Mouse (Mus musculus) CD4-positive, CD25-positive, alpha-beta regulatory T cell, adult 2 months (primary cell): Measurements from ENCODE around the gene Sap30bp.

Source experiments
- DNase-seq: peaks from one replicate; pipeline ENCODE4 v3.0.0-alpha.2; 2012; ENCODE audit warnings: low read depth, low spot score

Gene Sap30bp

DNA sequence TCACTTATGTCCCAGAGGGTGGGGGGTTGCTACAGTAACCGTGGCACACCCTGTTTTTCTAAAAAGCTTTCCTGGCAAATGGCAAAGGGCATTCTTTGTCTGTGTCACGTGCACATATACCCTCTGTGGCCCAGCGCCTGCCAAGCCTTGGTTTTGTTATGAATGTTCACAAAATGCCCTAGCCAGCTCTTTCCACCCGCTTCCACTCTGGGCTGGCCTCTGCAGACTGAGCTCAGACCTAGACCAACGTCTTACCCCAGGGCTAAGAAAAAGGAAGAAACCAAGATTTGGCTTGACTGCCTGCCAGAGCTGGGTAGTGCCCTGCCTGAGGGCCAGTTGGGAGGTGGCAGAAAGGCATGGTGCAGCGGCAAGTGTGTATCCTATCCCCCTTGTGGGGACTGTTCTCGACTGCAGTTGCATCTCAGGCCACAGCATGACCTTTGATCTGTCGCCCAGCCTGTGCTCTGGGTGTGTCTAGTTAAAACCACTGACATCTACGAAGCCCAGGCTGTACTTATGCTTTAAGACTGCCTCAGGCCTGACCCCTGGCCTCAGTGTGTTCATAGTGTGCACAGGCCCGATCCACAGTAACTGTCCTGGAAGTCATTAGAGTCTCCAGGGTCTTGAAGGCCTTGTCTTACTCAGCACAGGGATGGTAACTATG is 22.2 kb downstream of the Sap30bp start:
- DNase-seq, result no peak

DNA sequence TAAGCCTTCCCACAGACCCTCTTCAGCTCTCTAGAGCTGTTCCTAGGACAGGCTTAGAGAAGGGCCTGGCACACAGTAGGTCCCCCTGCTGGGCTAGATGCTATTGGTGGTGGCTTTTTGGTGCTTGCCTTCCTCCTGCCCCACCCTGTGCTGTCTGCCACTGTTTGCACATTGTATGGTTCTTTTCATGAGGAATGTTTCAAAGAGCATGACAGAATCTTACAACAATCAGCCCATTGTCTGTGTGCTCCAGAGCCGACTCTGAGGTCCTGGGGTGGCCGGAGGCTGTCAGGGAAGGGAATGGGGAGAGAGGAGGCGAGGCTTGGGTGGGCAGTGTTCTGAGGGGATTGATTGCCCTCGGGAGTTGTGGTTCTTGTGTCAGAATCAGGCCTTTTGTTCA is 23.4 kb downstream of the Sap30bp start:
- DNase-seq, result no peak

DNA sequence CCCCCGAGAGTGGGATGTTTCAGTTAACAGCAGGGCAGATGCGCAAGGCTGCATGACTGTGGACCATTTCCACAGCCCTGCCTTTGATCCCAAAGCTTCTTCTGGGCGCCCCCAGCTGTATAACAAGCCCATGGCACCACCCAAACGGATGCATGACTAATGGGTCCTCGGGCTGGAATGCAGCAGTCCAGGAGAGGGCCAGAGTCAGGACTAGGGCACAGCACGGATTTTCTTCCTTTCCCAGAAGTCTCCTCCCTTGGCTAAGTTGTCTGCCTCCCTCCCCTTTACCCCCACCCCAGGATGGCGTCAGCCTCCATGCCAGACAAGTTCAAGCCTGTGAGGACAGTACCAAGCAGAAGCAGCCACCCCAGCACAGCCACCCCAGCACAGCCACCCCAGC is 24.9 kb downstream of the Sap30bp start:
- DNase-seq, result no peak

DNA sequence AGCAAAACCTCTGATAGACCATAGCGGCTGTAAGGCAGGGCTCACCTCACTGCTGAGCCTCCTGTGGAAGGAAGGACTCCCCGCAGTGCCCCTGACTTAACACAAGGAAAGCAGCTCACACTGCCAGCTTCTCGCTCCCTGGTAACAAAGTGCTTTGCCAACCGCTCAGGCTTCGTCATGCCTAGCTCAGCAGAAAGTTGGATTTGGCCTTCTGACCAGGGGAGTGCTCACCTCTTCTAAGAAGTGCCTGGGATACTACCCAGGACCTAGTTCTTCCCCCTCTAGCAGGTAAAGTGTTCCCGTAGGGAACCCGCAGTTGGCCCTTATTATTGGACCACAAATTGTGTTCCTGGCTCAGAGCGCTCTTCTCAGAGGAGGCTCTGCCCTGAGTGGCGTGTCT is 25.9 kb downstream of the Sap30bp start:
- DNase-seq, result no peak

DNA sequence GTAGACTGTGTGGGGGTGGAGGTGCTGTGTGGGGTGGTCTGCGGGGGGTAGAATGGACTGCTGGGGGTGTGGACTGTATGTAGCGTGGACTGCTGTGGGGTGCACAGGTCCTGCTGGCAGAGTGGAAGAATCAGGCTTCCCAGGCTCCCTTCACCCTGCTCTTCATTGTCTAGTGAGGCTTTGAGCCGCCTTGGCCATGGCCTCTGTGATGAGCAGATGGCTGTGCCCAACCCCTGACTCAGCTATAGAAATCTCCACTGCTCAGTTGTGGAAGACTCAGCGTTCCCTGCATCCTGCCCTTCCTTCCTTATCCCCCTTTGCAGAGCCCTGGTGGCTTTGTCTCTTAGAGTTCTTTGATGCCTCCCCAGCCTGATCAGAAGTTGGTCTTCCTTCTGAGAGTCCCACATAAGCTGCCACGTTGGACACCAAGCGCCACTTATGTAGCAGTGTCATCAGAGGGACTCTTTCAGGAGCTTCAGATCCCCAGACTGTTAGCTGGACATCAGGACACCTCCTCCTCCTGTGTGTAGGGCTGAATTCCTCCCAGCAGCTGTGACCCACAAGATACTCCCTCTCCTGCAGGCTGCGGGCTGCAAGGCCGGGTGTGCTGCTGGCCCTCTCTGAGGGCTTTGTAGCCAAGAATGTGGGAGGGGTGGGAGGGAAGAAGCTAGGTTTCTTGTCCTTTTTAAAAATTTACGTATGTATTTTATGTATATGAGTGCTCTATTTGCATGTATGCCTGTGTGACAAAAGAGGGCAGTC is 29.8 kb downstream of the Sap30bp start:
- no peak for DNase-seq

DNA sequence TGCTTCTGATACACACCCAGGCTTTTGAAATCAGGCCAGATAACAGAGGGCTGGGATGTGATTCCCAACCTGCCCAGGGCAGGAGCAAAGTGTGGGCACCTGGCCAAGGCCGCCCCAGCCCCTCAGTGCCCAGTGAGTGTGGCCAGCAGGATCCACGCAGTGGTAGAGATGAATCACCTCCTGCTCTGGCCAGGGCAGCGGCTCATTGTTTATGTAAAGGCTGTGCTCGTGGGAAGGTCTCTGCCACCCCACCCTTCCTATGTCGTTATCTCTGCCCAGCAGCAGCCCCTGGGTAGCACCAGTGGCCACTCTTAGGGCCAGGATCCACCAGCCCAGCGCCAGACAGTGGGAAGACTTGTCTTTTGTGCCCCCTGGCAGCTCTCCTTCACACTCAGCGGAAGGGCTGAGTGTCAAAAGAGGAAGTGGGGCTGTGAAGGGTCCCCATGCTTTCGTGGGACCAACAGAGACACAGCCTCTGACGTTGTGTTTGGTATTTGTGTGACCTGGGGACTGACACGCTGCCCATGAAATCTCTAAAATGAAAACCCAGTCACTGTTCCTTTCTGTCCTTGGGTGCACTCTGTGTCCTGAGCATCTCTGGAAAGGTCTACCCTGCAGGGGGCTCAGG is 32.0 kb downstream of the Sap30bp start:
- no peak for DNase-seq

DNA sequence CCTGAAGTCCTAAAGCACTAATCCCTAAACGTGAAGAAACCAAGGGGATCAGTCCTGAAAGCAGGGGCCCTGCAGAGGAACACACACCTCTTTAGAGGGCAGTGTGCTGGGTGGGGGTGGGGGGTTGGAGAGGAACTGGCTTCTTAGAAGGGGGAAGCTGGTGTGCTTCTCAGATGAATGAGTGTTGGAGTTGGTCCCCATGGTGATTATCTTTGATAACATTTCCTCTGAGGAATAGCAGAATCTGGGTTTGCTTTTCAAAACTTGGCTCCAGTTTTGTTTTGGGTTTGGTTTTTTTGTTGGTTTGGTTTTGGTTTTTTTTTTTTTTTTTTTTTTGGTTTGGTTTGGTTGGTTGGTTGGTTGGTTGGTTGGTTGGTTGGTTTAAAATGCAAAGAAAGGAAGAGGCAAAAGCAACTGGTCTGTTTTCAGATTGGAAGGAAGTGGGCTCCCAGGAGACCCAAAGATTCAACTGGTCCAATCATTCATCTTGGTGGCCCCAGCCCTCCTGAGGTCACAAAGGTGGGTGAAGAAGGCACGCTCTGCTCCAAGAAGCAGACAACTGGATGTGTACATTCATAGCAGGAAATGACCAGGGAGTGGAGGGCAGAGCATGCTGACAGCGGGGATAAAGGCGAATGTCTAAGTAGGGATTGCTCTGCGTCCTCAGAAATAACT is 35.8 kb downstream of the Sap30bp start:
- no peak for DNase-seq

DNA sequence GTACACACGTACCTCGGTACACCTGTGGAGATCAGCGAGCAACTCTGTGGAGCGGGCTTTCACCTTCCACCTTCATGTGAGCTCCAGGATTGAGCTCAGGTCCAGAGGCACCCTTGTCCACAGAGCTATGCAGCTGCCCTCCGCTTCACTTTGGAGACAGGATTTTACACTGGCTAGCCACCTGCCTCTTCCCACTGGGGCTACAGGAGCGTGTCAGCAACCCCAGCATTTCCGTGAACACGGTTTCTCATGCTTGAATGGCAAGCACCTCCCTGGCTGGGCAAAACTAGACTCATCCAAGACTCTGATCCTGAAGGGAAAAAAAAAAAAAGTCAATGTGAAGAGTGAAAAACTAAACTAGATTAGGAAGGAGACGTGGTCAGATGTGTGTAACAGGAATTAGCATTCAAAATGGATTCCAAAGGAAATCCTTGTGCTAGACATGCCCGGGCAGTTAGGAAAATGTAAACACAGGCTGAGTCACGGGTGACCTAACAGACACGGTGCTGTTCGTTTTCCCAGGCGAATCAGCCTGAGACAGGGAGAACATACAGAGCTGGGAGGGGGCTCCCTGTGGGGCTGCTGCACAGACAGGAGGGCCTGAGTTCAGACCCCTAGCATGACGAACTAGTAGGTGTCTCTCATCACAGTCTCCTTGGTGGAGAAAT is 37.1 kb downstream of the Sap30bp start:
- no peak for DNase-seq

DNA sequence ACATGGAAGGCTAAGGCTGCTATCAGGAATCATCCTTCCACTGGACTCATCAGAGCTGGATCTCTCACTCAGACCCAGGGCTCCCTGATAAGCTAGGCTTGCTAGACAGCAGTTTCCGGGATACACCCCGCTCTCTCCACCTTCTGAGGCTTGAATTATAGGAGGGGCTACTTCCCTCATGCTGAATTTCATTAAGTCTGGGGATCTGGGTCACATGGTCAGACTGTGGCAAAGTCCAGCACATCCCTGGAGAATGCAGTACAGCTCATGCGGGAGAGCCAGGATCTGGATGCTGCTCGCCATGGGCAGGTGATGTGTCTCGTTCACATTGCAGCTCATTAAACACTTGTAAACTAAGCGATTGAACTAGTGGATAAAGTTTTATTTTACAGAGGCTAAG is 37.9 kb downstream of the Sap30bp start:
- no peak for DNase-seq

DNA sequence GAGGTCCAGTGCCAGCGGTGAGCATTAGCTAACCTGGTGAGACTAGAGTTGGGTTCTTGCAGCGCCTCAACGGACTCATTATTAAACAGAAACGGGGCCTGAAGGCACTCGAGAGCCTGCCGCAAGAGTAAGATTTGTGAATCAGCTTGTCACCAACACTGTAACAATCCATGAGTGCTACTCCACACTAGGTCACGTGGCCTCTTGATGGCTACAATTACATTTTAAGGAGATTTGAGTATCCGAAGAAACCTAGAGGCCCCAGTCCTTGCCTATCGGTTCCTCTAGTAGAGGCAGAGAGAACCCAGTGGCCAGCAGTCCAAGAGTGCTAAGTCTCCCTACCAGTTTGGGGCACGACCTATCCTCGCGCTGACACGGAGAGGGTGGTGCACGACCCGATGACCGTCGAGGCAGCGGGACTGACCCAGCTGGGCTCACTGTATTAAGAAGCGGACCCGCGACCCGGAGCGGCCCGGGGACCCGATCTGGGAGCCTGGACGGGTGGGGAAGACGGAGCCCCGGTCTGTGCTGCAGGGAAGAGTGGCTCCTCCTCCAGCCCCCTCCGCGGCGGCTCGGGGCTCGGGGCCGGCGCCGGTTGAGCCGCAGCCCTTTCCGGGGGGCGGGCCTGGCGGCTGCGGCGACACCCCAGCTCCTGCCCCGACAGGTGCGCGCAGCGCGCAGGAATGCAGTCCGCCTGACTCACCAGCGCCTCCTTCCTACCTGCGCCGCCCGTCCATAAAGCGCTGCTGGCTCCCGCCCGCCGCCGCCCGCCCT is 41.4 kb downstream of the Sap30bp start, which contains the start of gene Itgb4:
Itgb4 (plus strand) TSS at position 401 of the 774 bp plus-strand sequence.
- DNase-seq, result peak; percentile 62

DNA sequence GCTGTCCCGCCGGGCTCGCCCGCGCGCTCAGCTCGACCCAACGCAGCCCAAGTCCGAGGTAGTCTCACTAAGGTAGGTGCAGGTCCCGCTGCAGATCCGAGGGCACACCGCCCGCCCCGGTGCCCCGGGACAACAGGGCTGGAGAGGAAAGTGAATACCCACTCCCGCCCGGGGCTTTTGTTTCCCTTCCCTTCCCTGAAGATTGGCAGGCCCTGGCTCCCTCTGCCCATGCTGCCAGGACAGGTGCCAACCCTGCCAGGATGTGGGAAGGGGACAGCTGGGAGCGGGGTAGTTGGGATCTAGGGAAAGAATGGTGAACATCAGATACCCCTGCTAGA is 42.0 kb downstream of the Sap30bp start:
- no peak for DNase-seq

DNA sequence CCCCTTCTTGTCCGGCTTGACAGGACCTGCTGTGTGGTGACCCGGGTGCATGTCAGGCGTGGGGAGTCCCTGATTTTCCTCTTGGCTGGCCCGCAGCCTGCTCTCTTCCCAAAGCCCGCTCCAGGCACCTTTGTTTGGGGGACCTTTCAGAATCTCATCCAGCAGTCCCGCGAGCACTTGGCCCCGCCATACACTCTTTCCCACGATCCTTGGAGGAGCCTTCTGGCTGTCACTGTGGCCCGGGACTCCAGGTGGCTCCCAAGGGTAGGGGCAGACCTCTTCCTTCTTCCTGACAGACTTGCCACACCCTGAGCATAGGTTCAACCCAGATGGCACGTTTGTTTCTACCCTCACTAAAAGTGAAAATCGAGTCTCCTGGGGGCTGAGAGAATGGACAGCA is 42.5 kb downstream of the Sap30bp start:
- DNase-seq, result no peak

DNA sequence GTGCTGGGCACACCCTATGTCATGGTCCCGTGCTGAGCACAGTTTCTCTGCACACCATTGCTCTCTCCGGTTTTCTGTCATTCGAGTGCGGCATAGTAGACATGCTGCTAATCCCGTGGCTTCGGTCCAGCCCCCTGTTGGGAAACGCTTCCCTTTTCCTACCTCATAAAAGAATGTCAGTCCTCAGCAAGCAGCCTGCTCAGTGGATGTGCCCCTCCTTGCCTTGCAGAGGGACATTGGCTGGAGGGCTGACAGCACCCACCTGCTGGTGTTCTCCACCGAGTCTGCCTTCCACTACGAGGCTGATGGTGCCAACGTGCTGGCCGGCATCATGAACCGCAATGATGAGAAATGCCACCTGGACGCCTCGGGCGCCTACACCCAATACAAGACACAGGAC is 49.4 kb downstream of the Sap30bp start:
- DNase-seq, result no peak

DNA sequence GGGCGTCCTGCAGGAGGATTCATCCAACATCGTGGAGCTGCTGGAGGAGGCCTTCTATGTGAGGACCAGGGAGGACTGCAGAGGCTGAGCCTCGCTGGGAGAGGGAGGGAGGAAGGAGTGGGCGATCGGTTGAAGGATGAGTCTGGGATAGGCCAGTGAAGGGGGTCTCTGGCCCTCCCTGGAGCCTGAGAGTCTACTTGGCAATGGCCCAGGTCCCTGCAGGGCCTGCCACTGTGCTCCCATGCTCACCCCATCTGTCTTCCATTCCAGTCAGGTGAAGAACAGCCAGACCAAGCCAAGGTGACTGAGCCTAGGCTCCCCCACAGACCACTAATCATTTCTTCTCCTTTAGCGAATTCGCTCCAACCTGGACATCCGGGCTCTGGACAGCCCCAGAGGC is 50.2 kb downstream of the Sap30bp start:
- DNase-seq, result no peak

DNA sequence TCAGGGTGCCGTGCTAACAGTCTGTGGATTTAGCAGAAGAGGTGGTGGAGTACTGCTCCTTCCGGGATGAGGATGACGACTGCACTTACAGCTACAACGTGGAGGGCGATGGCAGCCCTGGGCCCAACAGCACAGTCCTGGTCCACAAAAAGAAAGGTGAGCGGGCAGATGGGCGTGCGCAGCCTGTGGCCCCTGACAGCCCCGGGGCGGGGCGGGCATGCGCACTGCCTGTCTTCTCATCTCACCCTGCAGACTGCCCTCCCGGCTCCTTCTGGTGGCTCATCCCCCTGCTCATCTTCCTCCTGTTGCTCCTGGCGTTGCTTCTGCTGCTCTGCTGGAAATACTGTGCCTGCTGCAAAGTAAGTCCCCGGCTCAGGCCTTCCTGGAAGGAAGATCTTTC is 56.6 kb downstream of the Sap30bp start:
- DNase-seq, result no peak

DNA sequence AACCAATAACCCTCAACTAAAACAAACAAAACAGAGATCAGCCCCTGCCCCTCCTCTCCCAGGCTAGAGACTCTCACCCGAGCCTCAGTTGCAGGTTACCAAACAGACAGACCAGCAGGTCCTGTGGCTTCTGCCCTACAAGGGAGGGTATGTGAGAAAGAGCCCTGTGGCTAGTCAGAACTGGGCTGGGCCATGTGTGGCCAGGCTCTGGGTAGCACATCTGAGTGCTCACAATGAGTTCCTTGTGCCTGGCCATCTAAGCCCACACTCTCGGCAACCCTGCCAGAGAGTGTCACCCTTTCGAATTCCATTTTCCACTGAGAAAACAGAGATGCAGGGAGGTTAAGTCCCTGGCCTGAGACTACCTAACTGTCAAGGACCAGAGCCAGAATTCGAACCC is 59.0 kb downstream of the Sap30bp start:
- DNase-seq, result no peak

DNA sequence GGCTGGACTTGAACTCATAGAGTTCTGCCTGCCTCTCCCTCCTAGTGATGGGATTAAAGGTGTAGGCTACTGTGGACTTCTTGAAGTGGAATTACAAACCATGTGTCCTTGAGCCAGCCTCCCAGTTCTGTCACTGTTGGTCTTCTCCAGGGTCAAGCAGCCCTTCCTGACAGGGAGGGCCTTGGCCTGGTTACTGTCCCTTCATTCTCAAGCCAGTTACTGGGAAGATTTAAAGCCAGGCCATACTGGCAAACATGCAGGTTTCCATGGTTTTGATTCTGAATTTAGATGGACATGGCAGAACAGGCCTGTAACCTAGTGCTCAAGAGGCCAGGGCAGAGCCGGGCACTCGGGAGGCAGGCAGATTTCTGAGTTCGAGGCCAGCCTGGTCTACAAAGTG is 62.2 kb downstream of the Sap30bp start:
- DNase-seq, result no peak

DNA sequence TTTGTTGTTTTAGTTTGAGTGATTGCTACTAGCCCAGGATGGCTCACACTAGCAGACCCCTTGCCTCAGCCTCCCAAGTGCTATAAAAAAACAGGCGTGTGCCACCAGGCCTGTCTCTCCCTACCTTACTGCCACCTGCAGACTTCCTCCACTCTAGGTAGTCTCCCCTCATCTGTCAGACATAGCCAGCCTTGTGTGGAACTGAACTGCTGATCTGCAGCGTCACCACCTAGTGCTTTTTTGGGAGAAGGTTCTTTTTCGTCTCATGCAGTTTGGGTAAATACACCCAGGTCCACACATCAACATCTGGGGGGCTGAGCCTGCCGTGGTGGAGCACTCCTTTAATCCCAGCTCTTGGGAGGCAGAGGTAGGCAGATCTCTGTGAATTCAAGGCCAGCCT is 64.0 kb downstream of the Sap30bp start:
- no peak for DNase-seq

DNA sequence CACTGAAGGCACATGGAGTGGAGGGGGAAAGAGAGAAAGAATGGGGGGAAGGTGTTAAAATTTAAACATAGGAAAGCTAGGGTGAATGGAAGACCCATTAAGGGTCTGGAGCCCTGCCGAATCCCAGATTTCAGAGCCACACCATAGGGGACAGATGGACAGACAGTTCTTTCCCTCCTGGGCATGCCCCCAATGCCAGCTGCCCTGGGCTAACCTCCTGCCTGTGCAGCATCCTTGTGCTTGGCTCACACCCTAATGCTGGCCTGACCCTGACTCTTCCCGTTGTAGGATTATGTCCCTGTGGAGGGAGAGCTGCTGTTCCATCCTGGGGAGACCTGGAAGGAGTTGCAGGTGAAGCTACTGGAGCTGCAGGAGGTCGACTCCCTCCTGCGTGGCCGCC is 64.6 kb downstream of the Sap30bp start:
- DNase-seq, result no peak

DNA sequence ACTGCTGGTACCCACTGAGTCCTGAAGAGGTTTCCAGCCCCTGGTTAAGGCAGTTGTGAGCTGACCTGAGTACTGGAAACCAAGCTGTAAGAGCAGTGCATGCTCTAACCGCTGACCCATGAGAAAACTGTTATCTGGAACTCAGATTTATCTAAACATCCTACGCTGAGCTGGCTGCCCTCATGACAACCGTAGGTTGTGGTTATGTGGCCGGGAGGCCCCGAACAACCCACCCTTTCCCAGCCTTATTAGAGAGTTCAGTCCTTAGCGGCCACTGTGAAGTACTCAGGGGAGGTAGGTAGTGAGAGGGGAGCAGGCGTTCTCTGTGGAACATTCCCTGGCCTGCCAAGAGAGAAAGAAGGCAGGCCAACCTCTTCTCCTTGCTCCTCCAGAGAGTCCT is 65.9 kb downstream of the Sap30bp start:
- no peak for DNase-seq

DNA sequence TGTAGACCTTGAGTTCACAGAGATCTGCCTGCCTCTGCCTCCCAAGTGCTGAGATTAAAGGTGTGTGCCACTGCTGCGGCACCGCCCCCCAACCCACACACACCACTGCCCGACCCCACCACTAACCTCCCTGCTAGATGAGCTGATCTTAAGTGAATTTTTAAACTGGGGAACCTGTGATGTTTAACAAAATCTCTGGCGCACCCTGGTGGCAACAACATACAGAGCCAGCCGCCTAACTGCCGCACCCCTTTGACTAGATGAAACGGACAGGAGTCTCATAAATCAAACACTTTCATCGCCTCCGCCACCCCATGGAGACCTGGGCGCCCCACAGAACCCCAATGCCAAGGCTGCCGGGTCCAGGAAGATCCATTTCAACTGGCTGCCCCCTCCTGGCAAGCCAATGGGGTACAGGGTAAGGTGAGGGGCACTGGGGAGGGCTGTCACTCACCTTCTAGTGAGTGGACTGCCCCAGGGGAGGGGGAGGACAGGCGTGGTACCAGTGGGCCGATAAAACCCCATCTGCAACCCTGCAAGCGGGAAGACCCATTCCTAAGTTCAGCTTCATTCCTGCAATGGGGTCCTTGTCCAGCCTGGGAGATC is 66.6 kb downstream of the Sap30bp start:
- peak; percentile 87 for DNase-seq
